Mouse (Mus musculus): ENCODE measurements around the gene B3galt2. TPM values are rescaled to one million over a fixed set of nuclear protein-coding genes. Genes with fewer than 3 reads are reported as not detected.

B3galt2 gene
- polyA plus RNA-seq, 1 experiment from 2014 or later = 0.89 TPM

- ATAC-seq (ENCODE audit: insufficient number of reproducible peaks, low FRiP score, low TSS enrichment, low read depth) = peak; percentile 99
- peak within 1 kb of the TSS; percentile 70 for H3K4me3 ChIP-seq (replicated peaks)
- H3K4me2 ChIP-seq (replicated peaks) = peak within 1 kb of the TSS; percentile 71
- peak within 1 kb of the TSS; percentile 91 for H3K27ac ChIP-seq (replicated peaks)
- no peaks in the 10 kb centered on the region for H3K9me3 ChIP-seq (replicated peaks)
- WGBS = under 1% methylated on average over 73 of the region's 74 CpGs
- H3K4me1 ChIP-seq = no peaks in the 10 kb centered on the region
- H3K9ac ChIP-seq = peak within 1 kb of the TSS; percentile 66
- peaks cover 4% of the 10 kb centered on the region for H3K36me3 ChIP-seq
- H3K27me3 ChIP-seq = no peaks in the 10 kb centered on the region
Observed at GRCm38 (mm10) chr1:143702741-143703262, 62.3 kb downstream of the B3galt2 start, which contains the start of gene Cdc73. Cdc73 (minus strand) TSS chr1:143702893.

Other genes starting within 250 kb of the B3galt2 start
- gene Cdc73, start 62.2 kb downstream of the B3galt2 start, polyA plus RNA-seq (2015; fragmentation: Nextera tagmentation; extraction: Ambion mirVana) = 27.3 and 28.7 TPM in 2 replicates
- 99.7 and 100.0 TPM in 2 replicates for gene Glrx2, start 75.7 kb downstream of the B3galt2 start, polyA plus RNA-seq (2015; fragmentation: Nextera tagmentation; extraction: Ambion mirVana)
- 18.9 TPM in 2 replicates for gene Trove2, start 136.4 kb downstream of the B3galt2 start, polyA plus RNA-seq (2015; fragmentation: Nextera tagmentation; extraction: Ambion mirVana)
- 71.9 and 78.7 TPM in 2 replicates for gene Uchl5, start 136.6 kb downstream of the B3galt2 start, polyA plus RNA-seq (2015; fragmentation: Nextera tagmentation; extraction: Ambion mirVana)

Measured in embryonic facial prominence, embryonic 15.5 days (tissue).